26 mouse cellular contexts compared by ENCODE assay signal in genomic region chr1:69757702-69758101, GRCm38 (mm10).
DNase-seq lines count a peak whose midpoint lies in the region; TF ChIP-seq lines count a peak whose summit lies in the region.
"Had no signal": no experiment of that assay in that cellular context is flagged by ENCODE, and none has a peak within 500 bp of the region (broad histone marks: within the 10 kb centered on the region; RNA-seq: fewer than 3 reads in every experiment).

No protein-coding gene starts in this region.

- H3K36me3 ChIP-seq in E14TG2a.4 (ENCODE audit: insufficient read depth, low read length) = no peaks in the 10 kb centered on the region
- H3K36me3 ChIP-seq: heart, embryonic 12.5 days; hindbrain, embryonic 13.5 days; limb, embryonic 12.5 days; midbrain, embryonic 15.5 days; neural tube, embryonic 12.5 days had no signal

- no peak overlapping the region for H3K4me3 ChIP-seq in layer of hippocampus, adult 2 months
- no peak overlapping the region for H3K4me3 ChIP-seq in E14TG2a.4 (replicated peaks; ENCODE audit: low read length)
- H3K4me3 ChIP-seq: forebrain, embryonic 13.5 days; heart, adult 2 months; heart, embryonic 12.5 days; hindbrain, embryonic 13.5 days; limb, embryonic 12.5 days; midbrain, embryonic 15.5 days; neural tube, embryonic 12.5 days had no signal

- no peaks in the 10 kb centered on the region for H3K27me3 ChIP-seq in E14TG2a.4 (ENCODE audit: insufficient read depth, low read length)
- H3K27me3 ChIP-seq: forebrain, embryonic 13.5 days; heart, embryonic 12.5 days; hindbrain, embryonic 13.5 days; limb, embryonic 12.5 days; midbrain, embryonic 15.5 days; neural tube, embryonic 12.5 days had no signal

- DNase-seq in layer of hippocampus, adult 2 months (ENCODE audit: low spot score in 2 of 2) = no peak
- DNase-seq in layer of hippocampus, postnatal 36 days = no peak
- DNase-seq in B cell, adult 2 months = peak; percentile 3 to 5
- DNase-seq in naive thymus-derived CD4-positive, alpha-beta T cell, adult 2 months (ENCODE audit: low read depth) = peak; percentile 37
- no peak for DNase-seq in urinary bladder, postnatal 36 days (ENCODE audit: low spot score in 2 of 2)
- DNase-seq: adrenal gland, adult 8-10 months; cerebellum, adult 2 months; cerebellum, postnatal 25 days; heart, adult 2 months; heart, postnatal 4 days; kidney, adult 8-10 months; layer of hippocampus, adult 9-11 months; lung, adult 2 months; lung, postnatal 10 days; right cerebral cortex, adult 18-20 months; spleen, adult 18-20 months; thymus, postnatal 4 days had no signal

- H3K4me1 ChIP-seq in E14TG2a.4 (replicated peaks; ENCODE audit: low read depth, low read length) = no peaks in the 10 kb centered on the region
- H3K4me1 ChIP-seq: forebrain, embryonic 13.5 days; heart, embryonic 12.5 days; hindbrain, embryonic 13.5 days; limb, embryonic 12.5 days; midbrain, embryonic 15.5 days; neural tube, embryonic 12.5 days had no signal

- TF ChIP-seq CTCF in layer of hippocampus, adult 2 months (conservative IDR thresholded peaks at IDR 0.05) = peak; percentile 32; the same call in 1 of the 2 replicates
- peak; percentile 14; the same call in 1 of the 2 replicates for TF ChIP-seq CTCF in E14TG2a.4 (conservative IDR thresholded peaks at IDR 0.05; ENCODE audit: low read length)

- H3K27ac ChIP-seq in layer of hippocampus, adult 2 months = no peak overlapping the region
- H3K27ac ChIP-seq: forebrain, embryonic 13.5 days; heart, adult 2 months; hindbrain, embryonic 13.5 days; kidney, postnatal 0 days; limb, embryonic 12.5 days; macrophage; midbrain, embryonic 15.5 days; neural tube, embryonic 12.5 days had no signal

- H3K9me3 ChIP-seq in E14TG2a.4 (ENCODE audit: low read length) = peaks cover 4% of the 10 kb centered on the region; the same call in 1 of the 2 replicates
- H3K9me3 ChIP-seq: forebrain, embryonic 13.5 days; limb, embryonic 12.5 days; midbrain, embryonic 15.5 days; neural tube, embryonic 12.5 days had no signal

Comparison
In these comparisons a context has a peak if more than half of its experiments do, and no peak if none do; other contexts are left out.
1. DNase-seq: peak in B cell, adult 2 months (2 of 2) and naive thymus-derived CD4-positive, alpha-beta T cell, adult 2 months (single experiment); none in layer of hippocampus, adult 2 months (0 of 2), layer of hippocampus, postnatal 36 days (0 of 2) and urinary bladder, postnatal 36 days (0 of 2).